Mouse (Mus musculus): Measurements from ENCODE around the gene Mcu.

Gene Mcu

DNA sequence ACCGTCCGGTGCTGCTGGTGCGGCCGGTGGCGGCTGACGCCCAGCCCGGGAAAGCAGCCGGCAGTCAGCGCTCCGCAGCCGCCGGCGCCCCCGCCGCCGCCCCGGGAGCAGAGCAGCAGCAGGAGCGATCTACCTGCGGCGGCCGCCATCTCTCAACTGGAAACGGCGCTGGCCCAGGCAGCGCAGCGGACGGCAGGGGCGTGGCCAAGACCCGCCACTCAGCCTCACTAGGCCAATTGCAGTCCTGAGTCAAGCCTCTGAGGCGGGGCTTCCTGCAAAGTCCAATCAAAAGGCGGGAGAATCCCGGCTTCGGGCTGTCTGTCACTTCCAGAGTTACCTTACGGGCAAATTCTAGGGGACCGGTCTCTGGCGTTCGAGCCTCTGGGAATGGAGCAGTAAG is at the start of gene Mcu:
TSS of gene Mcu (minus strand) at position 171 of the 400 bp plus-strand sequence.
- peak; percentile 97 for DNase-seq

DNA sequence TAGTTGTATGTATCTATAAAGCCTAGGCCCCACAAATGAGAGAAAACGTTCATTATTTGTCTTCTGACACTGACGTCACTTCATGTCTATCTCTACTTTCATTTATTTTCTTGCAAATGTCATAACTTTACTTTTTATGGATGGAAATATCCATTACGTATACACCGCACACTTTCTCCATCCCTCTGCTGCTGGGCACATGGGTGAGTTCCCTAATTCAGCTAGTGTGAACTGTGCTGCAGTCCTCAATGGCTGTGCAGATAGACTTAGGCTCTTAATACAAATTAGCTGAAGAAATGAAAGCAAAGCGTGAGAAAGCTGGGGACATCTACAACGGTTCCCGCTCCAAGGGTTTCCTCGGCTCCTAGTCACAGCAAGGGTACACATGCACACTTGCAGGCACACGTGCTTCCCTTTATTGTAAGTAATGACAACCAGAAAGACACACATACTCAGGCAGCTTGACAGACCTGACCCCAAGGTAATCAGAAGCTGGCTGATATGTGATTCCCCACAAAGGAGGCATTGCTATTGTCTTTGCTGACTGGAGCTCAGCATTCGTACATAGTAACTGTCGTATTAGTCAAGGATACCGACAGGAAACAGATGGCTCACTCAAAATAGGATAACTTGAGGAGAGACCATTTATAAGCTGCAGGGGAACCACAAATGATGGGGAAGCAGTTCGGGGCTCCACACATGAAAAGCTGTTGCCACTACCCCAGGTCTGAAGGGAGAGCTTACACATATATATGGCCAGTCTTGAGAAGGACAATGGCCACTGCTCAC is 49.2 kb upstream of the Mcu start:
- no peak for DNase-seq

DNA sequence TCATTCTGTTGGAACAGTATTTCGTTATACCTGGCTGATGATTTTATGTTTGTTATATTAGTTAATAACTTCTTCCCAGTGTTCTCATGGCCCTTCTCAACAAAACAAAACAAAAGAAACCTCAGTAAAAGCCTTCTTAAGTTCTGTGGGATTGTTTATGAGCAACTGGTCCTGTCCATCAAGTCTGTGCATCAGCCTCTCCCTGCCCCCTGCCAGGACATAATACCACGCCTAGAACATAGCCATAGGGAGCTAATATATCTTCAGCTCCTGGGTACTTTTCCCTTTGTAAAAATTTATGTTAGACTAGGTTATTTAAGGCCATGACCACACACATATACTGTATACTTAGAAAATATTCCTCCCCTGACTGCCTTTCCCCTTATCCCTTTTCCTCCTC is 48.3 kb upstream of the Mcu start:
- DNase-seq, result no peak

DNA sequence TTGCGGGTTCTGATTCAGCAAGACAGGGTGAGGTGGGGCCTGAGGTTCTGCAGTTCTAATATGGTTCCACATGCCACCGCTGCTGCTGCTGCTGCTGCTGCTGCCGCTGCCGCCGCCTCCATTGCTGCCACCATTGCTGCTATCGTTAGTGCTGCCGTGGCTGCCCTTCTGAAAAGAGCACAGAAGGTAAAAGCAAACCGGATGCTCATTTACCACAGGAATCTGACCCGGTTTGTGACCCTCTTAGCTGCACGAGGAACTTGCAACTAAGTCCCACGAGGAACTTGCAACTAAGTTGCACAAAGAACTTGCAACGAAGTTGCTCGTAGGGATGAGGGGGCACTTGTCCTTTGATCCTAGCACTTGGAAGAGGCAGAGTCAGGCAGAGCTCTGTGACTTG is 40.3 kb upstream of the Mcu start:
- DNase-seq, result peak; percentile 10

DNA sequence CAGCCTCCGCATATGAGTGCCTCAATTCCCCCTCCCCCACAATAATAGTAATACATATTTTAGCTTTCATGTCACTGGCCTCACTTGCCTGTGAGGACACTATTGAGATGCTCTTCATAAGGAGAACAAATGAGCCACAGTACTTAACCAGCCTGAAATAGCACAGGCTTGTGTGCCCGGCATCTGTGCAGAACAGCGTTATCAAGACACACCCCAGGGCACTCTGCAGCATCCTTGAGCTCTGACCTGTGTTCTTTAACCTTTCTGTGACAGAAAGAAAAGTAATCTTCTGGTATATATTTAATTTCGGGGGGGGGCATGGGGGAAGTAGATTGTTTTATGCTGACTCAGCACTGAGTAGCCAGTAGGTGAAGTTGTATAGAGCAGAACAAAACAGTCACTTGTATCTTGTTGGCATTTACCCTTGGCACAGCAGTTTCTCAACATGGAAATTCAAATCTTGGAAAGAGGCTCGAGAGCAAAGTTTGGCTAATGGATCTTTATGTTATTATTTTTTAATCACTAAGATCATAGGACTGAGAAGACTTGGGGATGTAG is 30.4 kb upstream of the Mcu start:
- no peak for DNase-seq

DNA sequence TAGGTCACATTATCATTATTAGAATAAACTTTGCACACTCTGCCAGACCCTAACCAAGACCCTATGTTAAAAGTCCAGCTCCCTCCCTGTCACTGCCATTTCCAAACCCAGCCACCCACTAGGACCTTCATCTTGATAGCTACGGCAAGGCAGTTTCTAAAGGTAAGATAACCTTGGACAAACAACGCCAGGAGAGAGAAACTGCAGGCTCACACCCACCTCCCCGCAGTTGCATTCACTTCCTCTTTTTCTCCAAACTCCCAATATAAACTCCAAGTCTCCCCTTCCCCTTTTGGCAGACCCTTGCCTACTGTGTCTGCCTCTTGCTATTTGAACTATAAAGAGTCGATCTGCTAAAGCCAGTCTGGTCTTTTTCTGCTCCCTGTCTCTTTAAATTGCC is 28.7 kb upstream of the Mcu start:
- DNase-seq, result no peak

DNA sequence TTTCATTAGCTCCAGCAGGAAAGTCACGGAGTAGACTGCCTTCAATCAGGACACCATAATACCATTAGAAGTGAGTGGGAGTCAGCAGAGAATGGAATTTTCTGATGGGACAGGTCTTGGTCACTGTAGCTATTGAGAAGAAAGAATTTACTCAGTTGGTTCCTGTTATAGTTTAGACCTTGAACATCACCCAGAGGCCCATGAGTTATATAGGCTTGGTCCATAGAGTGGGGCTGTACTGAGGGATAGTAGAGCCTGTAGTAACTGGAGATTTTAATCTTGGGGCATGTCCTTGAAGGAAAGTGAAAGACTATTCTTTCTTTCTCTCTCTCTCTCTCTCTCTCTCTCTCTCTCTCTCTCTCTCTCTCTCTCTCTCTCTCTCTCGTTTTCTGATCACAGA is 28.2 kb upstream of the Mcu start:
- no peak for DNase-seq

DNA sequence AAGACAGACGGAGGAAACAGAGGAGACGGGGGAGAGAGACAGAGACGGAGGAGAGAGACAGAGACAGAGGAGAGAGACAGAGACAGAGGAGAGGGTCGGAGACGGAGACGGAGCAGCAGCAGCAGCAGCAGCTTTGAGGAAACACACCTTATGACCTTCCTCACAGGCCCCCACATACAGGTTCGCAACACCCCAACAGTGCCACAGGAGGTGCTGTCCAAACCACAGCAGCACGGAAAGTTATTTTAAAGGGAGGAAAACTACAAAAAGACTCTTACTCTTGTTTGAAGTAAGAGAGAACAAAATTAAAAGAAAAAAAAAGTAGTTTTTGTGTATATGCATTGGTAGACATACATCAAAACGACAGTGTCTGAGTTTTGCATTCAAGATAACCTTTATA is 27.2 kb upstream of the Mcu start:
- no peak for DNase-seq

DNA sequence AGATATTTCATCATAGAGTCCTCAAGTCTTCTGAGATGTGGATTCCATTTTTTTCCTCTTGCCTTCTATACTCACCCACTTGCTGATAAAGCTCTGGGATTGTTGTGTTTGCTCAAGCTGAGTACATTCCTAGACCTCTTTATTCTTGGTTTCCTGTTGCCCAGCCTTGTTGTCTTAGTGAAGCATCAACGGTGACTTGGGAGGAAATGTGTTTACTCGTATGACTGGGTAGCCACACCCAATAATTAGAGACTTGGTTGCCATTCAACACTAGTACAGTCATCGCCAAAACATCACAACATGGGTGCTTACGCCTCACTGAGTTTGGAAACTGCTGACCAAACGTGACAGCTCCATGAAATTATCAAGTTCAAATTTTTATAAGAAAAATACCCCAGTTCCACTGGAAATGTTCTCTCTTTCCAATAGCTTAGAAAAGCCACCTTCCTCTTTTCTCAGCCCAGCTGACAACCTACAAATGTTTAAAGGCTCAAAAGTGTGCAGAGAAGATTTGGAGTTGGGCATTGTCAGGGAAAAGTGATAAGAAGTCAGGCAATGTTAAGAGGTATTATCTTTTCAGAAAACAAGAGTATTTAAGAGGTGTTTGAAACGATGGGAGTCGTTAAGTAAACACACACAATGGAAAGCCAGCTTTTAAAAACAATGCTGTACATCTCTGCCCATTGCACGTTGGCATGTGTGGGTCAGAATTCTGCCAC is 26.3 kb upstream of the Mcu start:
- no peak for DNase-seq

DNA sequence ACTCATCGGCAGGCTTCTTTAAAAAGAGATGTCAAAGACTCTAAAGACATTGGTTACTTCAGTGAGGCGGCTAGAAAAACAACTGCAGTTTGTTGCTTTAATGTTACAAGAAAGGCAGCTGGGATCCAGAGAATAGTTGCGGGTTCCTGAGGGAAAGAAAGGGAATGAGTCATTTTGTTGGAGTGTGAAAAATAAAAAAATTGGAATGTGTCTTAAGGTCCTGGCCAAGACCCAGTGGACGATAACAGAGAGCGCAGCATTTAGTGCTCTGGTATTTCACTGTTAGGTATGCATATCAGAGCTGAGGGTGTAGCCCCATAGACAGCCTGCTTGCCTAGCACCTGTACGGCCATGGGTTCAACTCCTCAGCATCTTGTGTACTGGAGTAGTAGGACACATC is 22.1 kb upstream of the Mcu start:
- no peak for DNase-seq

DNA sequence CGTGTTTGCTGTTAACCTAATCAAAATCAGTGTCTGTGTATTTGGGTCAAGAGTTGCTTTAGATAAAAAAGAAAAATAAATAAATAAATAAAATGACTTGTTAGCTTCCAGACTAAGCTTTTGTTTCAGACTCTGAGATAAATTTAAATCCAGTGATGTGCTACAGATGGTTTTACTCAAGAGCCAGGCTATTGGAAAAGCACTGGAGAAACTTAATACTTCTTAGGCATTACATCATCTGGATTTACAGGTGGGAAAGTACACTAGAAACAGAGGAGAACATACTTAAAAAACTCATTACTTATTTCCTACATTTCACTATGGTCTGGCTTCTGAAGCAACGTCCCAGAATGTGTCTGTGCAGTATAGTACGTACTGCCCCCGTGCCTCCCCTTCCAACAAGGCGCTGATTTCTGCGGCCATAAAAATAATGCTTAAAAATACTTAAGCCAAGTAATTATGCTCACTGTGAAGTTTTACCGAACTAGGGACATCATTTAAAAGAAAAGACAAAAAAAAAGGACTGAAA is 21.2 kb upstream of the Mcu start:
- no peak for DNase-seq

DNA sequence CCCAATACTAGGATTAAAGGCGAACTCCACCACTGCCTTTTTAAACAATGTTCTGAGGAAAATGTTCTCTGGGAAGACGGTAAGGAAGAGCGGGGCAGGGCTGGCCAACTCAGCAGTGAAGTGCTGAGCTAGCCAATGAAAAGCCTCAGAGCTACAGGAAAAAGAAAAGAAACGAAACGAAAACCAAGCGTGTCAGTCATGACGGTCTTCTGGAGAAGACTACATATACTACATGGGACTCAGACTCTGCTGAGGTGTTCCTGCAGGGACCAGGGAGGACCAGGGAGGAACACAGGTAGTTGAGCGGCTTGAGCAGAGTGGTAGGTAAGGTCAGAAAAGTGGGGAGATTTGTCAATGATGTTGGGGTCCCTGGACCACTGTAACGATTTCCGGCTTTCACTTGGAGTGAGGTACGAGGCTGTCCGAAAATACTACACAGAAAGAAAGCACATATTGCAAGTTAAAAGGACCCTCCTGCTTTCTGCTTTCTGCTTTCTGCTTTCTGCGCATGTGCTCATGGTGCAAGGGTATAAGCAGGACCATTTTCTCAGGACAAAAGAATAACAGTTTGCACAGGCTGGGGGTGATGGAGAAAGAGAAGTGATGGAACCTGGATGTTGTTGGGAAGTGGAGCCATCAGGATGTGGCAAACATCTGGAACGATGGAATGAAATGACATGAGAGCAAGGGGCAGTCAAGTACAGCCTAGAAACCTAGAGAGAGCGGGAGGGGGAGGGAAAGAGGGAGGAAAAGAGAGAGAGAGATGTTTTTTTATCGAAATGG is 20.4 kb upstream of the Mcu start:
- no peak for DNase-seq

DNA sequence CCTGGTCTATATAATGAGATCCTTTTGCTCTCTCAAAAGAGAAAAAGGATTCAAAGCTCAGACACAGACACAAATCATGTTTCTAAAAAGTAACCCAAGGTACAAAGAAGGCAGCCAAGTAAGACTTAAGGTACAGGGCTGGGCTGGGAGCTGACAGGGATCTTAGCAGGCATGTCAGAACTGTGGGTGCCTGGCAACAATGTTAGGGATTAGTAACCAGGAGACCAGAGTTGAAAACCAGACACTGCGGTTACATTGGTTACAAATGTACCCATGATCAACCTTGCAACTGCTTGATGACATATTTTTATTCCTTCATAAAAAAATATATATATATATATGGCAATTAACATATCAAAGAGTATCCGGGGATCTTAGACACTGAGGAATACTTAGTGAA is 19.6 kb upstream of the Mcu start:
- no peak for DNase-seq

DNA sequence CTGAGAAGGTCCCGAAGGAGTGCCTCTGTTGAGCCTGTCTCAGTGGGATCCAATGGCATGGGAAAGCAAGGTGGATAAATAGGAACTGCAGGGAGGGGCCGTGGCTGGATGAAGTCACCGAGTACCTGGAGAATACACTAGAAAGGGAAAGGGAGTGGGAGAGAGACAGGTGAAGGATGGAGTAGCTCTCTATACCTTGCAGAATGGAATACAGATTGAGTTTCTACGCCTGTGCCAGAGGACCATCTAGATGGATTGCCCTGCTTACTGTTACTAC is 13.0 kb upstream of the Mcu start:
- no peak for DNase-seq

DNA sequence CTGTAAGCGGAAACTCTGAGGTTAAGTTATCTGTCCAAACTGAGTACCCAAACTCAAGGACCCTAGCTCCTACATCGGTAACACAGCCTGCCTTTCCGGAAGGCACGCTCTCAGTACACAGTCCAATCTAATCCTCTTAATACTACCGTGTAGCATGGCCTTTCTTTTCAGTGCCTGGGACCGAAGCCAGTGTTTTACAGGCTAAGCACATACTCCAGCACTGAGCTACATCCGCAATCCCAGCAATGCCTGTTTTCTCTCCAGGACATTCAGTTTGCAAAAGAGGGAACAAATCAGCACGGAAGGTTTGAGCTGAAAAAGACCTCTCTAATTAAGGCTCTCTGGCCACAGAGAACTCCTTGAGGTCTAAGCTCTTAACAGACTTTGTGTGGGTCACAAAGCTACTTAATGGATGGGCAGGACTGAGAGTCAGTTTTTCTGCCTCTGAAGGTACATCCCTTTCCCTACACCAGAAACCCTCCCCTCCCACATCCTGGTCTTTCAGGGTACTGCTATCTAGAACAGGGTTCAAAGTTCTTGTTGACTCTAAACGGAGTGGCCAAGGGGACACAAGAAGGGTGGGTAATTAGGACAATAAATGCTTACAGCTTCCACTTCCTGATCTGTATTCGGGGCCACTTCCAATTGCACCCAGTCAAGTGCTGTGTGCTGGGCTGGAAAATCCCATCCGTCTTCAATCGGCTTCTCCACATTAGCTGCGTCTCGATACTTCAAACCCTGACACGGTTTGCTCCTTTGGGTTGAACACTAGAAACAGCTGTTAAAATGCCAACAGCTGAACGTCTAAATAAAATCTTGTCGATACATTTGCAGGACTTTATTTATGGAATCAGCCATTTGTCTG is 12.4 kb upstream of the Mcu start:
- no peak for DNase-seq

DNA sequence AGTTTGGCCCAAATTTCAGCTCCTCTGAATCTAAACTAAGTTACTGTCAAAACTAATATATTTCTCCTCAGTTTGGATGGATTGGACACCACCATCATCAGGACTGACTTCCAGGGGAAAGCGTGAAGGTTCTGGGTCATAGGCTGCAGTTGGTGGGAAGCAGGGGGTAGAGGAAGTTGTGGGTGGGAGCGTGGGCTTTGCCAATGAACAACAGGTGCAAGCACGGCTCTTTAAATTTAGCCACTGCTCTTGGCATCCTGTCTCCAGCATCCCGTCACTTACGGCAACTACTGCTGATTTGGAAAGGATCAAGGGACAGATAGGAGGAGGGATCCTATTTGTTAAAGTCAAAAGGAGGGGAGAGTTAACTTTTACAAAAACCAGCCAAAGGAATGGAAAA is 7.0 kb upstream of the Mcu start:
- peak; percentile 56 for DNase-seq

DNA sequence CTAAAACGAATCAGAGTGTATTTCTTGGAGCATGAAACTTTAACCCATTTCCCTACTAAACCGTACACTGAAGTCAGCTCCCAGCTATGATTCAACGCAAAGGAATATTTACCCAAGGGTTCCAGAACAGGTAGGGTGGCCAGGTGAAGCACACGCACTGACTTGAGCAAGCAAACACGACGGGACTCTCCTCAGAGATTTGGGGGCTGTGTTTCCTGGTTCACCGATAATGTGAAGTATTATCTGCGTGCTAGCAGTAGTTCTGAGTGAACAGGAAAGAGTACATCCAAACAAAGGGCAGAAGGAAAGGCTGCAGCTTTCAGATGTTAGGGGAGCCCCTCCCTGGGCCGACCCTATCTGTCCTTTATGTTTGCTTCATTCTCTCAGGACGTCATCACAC is 4.9 kb upstream of the Mcu start:
- DNase-seq, result no peak

DNA sequence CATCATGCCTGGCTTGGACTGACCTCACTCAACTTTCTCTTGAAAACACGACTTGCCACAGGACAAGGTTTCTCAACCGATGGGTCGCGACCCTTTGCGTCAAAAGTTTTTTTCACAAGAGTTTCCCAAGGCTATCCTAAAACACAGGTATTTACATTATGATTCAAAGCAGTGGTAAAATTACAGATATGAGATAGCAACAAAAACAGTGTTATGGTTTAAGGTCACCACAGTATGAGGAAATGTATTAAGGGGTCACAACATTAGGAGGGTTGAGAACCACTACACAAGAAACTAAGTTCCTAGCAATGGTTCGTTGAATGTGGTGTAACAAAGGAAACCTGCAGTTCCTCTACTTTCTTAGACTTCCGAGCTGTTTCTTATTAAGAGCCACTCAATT is 1.3 kb upstream of the Mcu start:
- no peak for DNase-seq

DNA sequence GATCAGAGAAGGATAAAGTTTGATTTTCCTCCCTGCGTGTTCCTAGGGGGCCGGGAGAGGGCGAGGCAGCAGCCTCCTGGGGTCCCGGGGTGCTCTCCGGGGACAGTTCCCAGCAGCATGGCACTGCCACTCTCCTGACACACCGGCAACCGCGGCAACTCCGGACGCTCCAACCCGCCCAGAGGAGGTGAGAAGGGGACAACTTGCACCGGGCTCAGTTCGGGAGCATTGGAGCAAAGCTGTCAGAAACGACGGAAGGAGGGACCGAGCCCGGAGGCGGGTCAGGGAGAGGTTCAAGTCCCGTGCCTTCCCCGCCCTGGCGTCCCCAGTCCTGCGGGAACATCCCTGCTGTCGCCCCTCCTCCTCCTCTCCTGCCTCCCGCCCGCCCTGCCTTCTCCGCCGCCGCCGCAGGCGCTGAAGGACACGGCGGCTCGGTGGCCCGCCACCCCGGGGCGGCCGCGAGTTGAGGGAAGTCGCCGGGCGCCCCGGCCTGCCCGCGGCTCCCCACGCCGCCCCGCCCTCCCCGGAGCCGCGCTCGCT is 441 bp downstream of the Mcu start, which contains the start of gene Gm10322:
TSS of gene Gm10322 (plus strand) at position 83 of the 540 bp plus-strand sequence.
- peak; percentile 77 for DNase-seq

DNA sequence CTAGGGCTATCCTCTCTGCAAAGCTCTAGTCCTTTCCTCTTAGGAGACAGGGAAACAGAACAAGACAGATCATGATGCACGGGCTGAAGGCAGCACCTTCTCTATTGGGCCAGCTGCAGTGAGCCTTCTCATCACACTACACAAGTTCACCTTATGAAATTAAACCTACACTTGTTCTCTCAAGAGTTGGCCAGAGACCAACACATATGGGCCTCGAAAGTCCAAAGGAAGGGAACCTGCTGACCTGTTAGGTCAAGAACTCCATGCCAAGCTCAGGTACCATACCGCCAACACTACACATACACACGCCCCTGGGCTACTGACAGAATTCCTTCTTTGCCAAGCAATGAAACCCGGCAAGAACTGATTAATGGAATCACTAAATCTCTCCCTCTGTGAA is 1.1 kb downstream of the Mcu start:
- no peak for DNase-seq

DNA sequence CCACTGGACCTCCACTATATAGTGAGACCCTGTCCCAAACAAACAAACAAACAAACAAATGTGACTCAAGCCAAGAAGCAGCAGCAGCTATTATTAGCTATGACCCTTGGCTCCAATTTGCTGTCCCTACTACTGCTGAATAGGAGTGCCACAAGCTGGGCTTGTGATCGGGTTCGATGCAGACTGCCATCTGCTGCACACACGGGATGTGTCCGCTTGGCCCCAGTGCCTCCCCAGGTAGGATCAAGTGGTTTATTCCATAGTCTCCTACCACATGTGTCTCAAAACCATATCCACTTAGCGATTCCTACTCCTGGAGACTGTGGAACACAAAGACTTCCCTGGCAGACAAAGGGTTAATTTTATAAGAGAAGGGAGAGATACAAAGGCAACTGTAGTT is 2.4 kb downstream of the Mcu start:
- DNase-seq, result no peak

DNA sequence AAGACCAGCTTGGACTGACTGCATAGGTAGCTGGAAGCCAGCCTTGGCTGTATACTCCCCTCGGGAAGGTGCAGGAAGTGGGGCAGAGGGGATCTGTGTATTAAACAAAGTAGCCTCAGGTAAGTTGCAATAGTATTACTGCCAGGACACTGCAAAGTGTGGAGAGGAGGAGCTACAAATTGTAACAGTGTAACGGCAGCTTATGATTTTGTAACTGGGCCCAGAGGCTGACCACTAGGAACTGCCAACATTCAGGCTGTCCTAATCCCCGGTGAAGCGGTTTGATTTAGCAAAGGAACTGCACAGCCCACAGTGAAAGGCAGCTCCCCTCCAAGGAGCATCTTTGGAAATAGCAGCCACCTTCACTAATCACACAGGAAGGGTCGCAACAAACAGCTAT is 3.2 kb downstream of the Mcu start:
- no peak for DNase-seq

All from thymus, postnatal 4 days (tissue).